Mouse (Mus musculus) frontal cortex, adult 2 months (tissue): ENCODE measurements around the gene Tceal7. TPM values are rescaled to one million over a fixed set of nuclear protein-coding genes. Genes with fewer than 3 reads are reported as not detected.
"Not testable (repeated sequence)": the region's sequence is repeated elsewhere in the genome, so short reads cannot be mapped to it uniquely, and the experiment has no call there.

ENCODE experiments used
- DNase-seq, 2 experiments: peaks; one replicate each; pipeline ENCODE4 v3.0.0; 2022; ENCODE audit warnings: low spot score in 1 of 2; ENCODE audit errors: extremely low spot score in 1 of 2
- polyA plus RNA-seq: library from polyadenylated mRNA; depleted of rRNA; stranded (reverse); fragments of >200 nt; gene quantifications from 2 replicates; pipeline ENCODE4 v1.2.3, GENCODE M21; 2012; rRNA removed

Gene Tceal7
- 1.3 and 1.4 TPM in 2 replicates for polyA plus RNA-seq

- not testable (repeated sequence) for DNase-seq
These were observed at the start of gene Tceal7, which contains the start of gene Bex1 for GRCm38 (mm10) chrX:136214729-136215677. Tceal7 (plus strand) TSS chrX:136214779. Bex1 (minus strand) TSS chrX:136215513.

- no peak for DNase-seq
These were observed 44.0 kb upstream of the Tceal7 start for GRCm38 (mm10) chrX:136170625-136171024.

GRCm38 (mm10) chrX:136171189-136172117 lies 43.1 kb upstream of the Tceal7 start:
- peak; percentile 22 to 63 for DNase-seq

- peak; percentile 66 to 75 for DNase-seq
These were observed 42.4 kb upstream of the Tceal7 start, which contains the start of gene Tceal8 for GRCm38 (mm10) chrX:136172118-136172551. Tceal8 (minus strand) TSS chrX:136172342.

GRCm38 (mm10) chrX:136172786-136173185 lies 41.8 kb upstream of the Tceal7 start:
- no peak for DNase-seq

GRCm38 (mm10) chrX:136180897-136181553 lies 33.6 kb upstream of the Tceal7 start:
- no peak for DNase-seq

GRCm38 (mm10) chrX:136183107-136183506 lies 31.5 kb upstream of the Tceal7 start:
- DNase-seq, result no peak

- no peak for DNase-seq
These were observed 19.2 kb upstream of the Tceal7 start for GRCm38 (mm10) chrX:136195193-136195944.

GRCm38 (mm10) chrX:136196873-136197272 lies 17.7 kb upstream of the Tceal7 start:
- peak in 1 of 2 experiments; percentile 52 for DNase-seq

GRCm38 (mm10) chrX:136203257-136203656 lies 11.3 kb upstream of the Tceal7 start:
- DNase-seq, result no peak

GRCm38 (mm10) chrX:136203664-136204066 lies 10.9 kb upstream of the Tceal7 start, which contains the start of gene Tceal5:
Tceal5 (minus strand) TSS chrX:136203876.
- peak; percentile 40 to 70 for DNase-seq

- DNase-seq, result no peak
These were observed 10.2 kb upstream of the Tceal7 start for GRCm38 (mm10) chrX:136204406-136204805.

GRCm38 (mm10) chrX:136213396-136213795 lies 1.2 kb upstream of the Tceal7 start:
- DNase-seq, result no peak

GRCm38 (mm10) chrX:136216303-136216702 lies 1.7 kb downstream of the Tceal7 start:
- DNase-seq, result no peak

GRCm38 (mm10) chrX:136223714-136224113 lies 9.1 kb downstream of the Tceal7 start:
- DNase-seq, result no peak

GRCm38 (mm10) chrX:136227768-136228167 lies 13.2 kb downstream of the Tceal7 start:
- no peak for DNase-seq

- DNase-seq, result peak in 1 of 2 experiments; percentile 69
These were observed 23.5 kb downstream of the Tceal7 start for GRCm38 (mm10) chrX:136238118-136238517.

- no peak for DNase-seq
These were observed 28.6 kb downstream of the Tceal7 start for GRCm38 (mm10) chrX:136243181-136243580.

GRCm38 (mm10) chrX:136244574-136245229 lies 30.1 kb downstream of the Tceal7 start, which contains the start of gene Tceal9:
Tceal9 (plus strand) TSS chrX:136245079.
- peak; percentile 40 to 74 for DNase-seq
